Mouse (Mus musculus) neural tube, embryonic 11.5 days (tissue): ENCODE measurements at regions not wholly inside any gene's neighbourhood (a gene's known extent, or its start where the extent isn't known, plus 50 kb on each side); places are given as distances from the start of the nearest gene placed in this dataset.

Source experiments
- ATAC-seq: fragments of 200-750 bp; cut with Nextera tagmentation; 2 replicates; pipeline ENCODE4 v1.8.0; 2017; ENCODE audit warnings: moderate number of reproducible peaks, mild to moderate bottlenecking, moderate TSS enrichment, moderate library complexity; ENCODE audit not compliant: insufficient read depth, low FRiP score, low TSS enrichment
- DNase-seq: peaks from one replicate; pipeline ENCODE4 v3.0.0-alpha.2; 2015; ENCODE audit warnings: low spot score
- H3K27ac ChIP-seq: fragments of 300-500 bp; sonication (generic); 2 replicates; pipeline ENCODE4 v1.5.1; 2014; ENCODE audit warnings: low read depth, mild to moderate bottlenecking, low read length
- H3K27me3 ChIP-seq: fragments of 300-500 bp; sonication (generic); 2 replicates; pipeline ENCODE4 v1.6.1; 2014; ENCODE audit warnings: mild to moderate bottlenecking, low read length, mixed read lengths; ENCODE audit not compliant: control insufficient read depth, insufficient read depth
- H3K36me3 ChIP-seq: fragments of 300-500 bp; sonication (generic); 2 replicates; pipeline ENCODE4 v1.6.1; 2014; ENCODE audit warnings: mild to moderate bottlenecking, low read length, moderate library complexity, mixed read lengths; ENCODE audit not compliant: control insufficient read depth, insufficient read depth
- H3K4me1 ChIP-seq: fragments of 300-500 bp; sonication (generic); 2 replicates; pipeline ENCODE4 v1.6.1; 2014; ENCODE audit warnings: low read length, mixed read lengths; ENCODE audit not compliant: control insufficient read depth, insufficient read depth
- H3K4me2 ChIP-seq: fragments of 300-500 bp; sonication (generic); 2 replicates; pipeline ENCODE4 v1.6.1; 2014; ENCODE audit warnings: low read depth, mild to moderate bottlenecking, moderate library complexity
- H3K4me3 ChIP-seq: fragments of 300-500 bp; sonication (generic); 2 replicates; pipeline ENCODE4 v1.5.1; 2014; ENCODE audit warnings: low read depth, low read length
- H3K9ac ChIP-seq: fragments of 300-500 bp; sonication (generic); 2 replicates; pipeline ENCODE4 v1.6.1; 2014; ENCODE audit warnings: mild to moderate bottlenecking, low read length
- H3K9me3 ChIP-seq: fragments of 300-500 bp; sonication (generic); 2 replicates; pipeline ENCODE4 v1.6.1; 2016; ENCODE audit warnings: low read length; ENCODE audit not compliant: control insufficient read depth
- WGBS: fragments of 180-500 bp; shearing (Covaris S2); extraction: QIAGEN DNeasy Blood & Tissue Kit; methylation state at CpG from one replicate; pipeline ENCODE4 v1.1.7; 2014; 5-methylcytosine and 5-hydroxymethylcytosine counted together

GRCm38 (mm10) chr4:105945921-105946320 lies 156.3 kb downstream of the Gm12728 start:
- Histone ChIP-seq H3K4me2 (no peak overlapping the region), H3K27me3 (no peaks in the 10 kb centered on the region)
- WGBS, result 66% methylated on average over 1 of the region's 1 CpGs

DNA sequence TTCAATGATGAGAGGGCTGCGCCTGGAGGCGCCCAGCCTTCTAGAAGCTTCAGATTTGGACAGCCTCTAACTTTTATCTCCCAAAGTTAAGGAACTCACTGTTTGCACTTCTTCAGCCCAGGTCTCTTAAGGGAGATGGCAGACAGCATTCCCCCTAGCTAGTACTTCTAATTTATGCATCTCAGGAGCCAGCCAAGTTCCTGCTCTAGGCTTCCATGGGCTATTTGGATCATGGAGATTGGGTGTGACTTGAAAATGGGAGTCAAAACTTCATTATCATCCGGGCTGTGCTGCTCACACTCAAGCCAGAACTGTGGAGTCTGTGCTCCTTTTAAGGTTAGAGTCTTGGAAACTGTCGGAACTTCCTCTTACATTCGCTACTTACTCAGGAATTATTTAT lies 158.7 kb downstream of the Gm12728 start:
- Histone ChIP-seq H3K27ac (no peak overlapping the region), H3K27me3 (no peaks in the 10 kb centered on the region), H3K36me3 (no peaks in the 10 kb centered on the region), H3K9ac (no peak overlapping the region), H3K4me3 (no peak overlapping the region), H3K9me3 (no peaks in the 10 kb centered on the region), H3K4me1 (no peaks in the 10 kb centered on the region), H3K4me2 (no peak overlapping the region)
- ATAC-seq (no peak), DNase-seq (no peak)
- WGBS, result 89% methylated on average over 5 of the region's 5 CpGs

More at GRCm38 (mm10) chr4:105945921-105946320, 156.3 kb downstream of the Gm12728 start:
- no peaks in the 10 kb centered on the region for H3K4me1 ChIP-seq
- ATAC-seq (no peak), DNase-seq (no peak)
- H3K9ac ChIP-seq, result no peak overlapping the region
- no peak overlapping the region for H3K27ac ChIP-seq
- H3K36me3 ChIP-seq, result no peaks in the 10 kb centered on the region
- no peak overlapping the region for H3K4me3 ChIP-seq
- no peaks in the 10 kb centered on the region for H3K9me3 ChIP-seq

DNA sequence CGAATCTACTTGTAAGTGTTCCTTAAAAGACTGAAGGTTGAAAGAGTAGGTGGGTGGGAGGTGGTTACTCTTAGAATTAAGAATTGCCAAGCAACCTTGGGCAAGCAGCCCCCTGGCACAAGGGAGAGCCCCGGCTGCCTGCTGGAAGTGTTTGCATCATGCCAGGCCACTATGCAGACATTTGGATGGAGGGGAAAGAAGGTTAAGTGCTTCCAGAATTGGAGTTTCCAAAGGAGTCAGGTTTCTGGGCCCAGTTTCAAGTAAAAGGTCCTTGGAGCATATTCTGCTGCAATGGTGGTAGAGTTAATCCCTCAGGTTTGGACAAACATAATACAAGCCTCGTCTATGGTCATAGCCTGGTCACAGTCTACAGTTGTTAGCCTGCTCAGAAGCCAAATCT lies 162.7 kb downstream of the Gm12728 start:
- Histone ChIP-seq H3K27me3 (no peaks in the 10 kb centered on the region), H3K27ac (no peak overlapping the region), H3K9ac (no peak overlapping the region), H3K9me3 (no peaks in the 10 kb centered on the region), H3K4me3 (no peak overlapping the region), H3K4me1 (no peaks in the 10 kb centered on the region), H3K36me3 (no peaks in the 10 kb centered on the region), H3K4me2 (no peak overlapping the region)
- 82% methylated on average over 3 of the region's 3 CpGs for WGBS
- no peak for DNase-seq
- no peak for ATAC-seq

DNA sequence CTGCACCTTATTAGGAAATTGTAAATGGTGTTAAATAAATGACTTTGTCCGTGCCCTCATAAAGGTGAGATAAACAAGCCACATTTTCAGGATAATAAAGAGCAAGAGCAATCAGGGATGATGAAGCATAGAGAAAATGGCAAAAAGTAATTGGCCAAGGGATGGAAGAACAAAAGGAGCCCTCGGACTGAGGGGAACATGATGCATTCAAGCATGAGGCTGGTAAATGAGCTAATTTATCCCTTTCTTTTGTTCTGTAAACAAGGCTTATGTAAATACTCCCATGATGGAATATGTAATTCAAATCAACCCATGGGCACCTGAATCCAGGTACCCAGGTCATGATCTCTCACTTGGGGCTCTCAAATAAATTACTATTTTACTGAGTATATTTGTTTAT lies 166.8 kb downstream of the Gm12728 start:
- 71% methylated on average over 2 of the region's 2 CpGs for WGBS

GRCm38 (mm10) chr4:105958331-105958730 lies 168.7 kb downstream of the Gm12728 start:
- Histone ChIP-seq H3K4me3 (no peak overlapping the region), H3K27me3 (no peaks in the 10 kb centered on the region), H3K27ac (no peak overlapping the region), H3K4me2 (no peak overlapping the region), H3K4me1 (no peaks in the 10 kb centered on the region), H3K36me3 (no peaks in the 10 kb centered on the region), H3K9ac (no peak overlapping the region), H3K9me3 (no peaks in the 10 kb centered on the region)
- no peak for DNase-seq
- no peak for ATAC-seq
- 69% methylated on average over 5 of the region's 5 CpGs for WGBS

More for the DNA sequence above, 166.8 kb downstream of the Gm12728 start:
- H3K9ac ChIP-seq, result no peak overlapping the region
- no peak overlapping the region for H3K27ac ChIP-seq
- ATAC-seq (no peak), DNase-seq (no peak)
- no peaks in the 10 kb centered on the region for H3K27me3 ChIP-seq
- H3K36me3 ChIP-seq, result no peaks in the 10 kb centered on the region
- H3K4me3 ChIP-seq, result no peak overlapping the region
- no peaks in the 10 kb centered on the region for H3K9me3 ChIP-seq
- no peak overlapping the region for H3K4me2 ChIP-seq
- no peaks in the 10 kb centered on the region for H3K4me1 ChIP-seq

DNA sequence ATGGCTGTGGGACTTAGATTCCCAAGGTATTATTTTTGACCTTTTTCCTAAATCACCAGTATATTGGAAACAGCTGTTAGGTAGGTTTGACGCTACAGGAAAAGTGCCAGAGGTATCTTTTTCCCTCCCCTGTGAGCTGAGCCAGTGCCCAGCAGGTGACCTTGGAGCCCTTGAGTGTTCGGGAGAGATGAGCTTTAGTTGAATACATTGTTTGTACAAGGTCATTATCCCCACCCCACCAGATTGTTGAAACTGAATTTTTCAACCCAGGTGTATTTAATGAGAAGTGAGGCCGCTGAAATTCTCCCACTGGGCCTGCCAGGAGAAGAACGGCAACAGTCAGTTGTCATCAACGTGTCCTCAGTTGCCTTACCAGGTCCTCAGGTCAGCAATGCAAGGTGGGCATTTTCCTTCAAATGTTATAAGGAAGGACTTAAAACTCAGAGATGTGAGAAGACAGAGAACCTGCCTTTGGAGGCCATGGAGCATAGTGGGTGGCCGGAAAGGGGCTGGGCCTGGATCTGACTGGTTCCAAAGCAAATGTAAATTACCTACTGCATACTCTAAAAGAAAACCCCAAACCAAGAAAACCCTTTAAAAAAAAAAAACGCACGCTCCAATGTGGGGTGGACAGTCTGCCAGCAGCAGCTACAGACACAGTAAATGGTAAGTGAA lies 172.2 kb downstream of the Gm12728 start:
- Histone ChIP-seq H3K4me2 (no peak overlapping the region), H3K36me3 (no peaks in the 10 kb centered on the region), H3K27me3 (no peaks in the 10 kb centered on the region), H3K4me3 (no peak overlapping the region), H3K9ac (no peak overlapping the region), H3K27ac (no peak overlapping the region), H3K4me1 (no peaks in the 10 kb centered on the region), H3K9me3 (no peaks in the 10 kb centered on the region)
- no peak for ATAC-seq
- DNase-seq, result no peak
- 61% methylated on average over 8 of the region's 8 CpGs for WGBS

DNA sequence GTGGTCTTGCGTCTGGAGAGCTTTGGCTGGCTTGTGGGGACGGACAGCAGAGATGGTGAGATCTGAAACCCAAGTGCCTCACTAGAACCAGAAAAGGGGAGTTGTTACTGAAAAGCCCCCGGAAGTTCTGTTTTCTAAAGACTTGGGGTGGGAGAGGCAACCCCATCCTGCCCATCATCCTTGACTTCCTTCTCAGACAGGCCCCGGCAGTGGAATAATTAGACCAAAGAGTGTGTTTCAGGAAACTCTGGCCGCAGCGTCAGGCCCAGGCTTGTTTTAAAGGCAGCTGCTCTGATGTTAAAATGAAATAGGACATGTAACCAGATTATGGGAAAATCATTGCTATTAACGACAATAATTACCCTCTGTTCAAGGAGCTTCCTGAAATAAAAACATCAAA lies 172.9 kb downstream of the Gm12728 start:
- Histone ChIP-seq H3K9ac (no peak overlapping the region), H3K9me3 (no peaks in the 10 kb centered on the region), H3K27ac (no peak overlapping the region), H3K27me3 (no peaks in the 10 kb centered on the region), H3K36me3 (no peaks in the 10 kb centered on the region), H3K4me3 (no peak overlapping the region), H3K4me1 (no peaks in the 10 kb centered on the region), H3K4me2 (no peak overlapping the region)
- ATAC-seq, result no peak
- 55% methylated on average over 7 of the region's 7 CpGs for WGBS
- no peak for DNase-seq

GRCm38 (mm10) chr4:105968324-105968723 lies 178.7 kb downstream of the Gm12728 start:
- no peak overlapping the region for H3K4me3 ChIP-seq
- no peak for ATAC-seq
- WGBS, result 55% methylated on average over 4 of the region's 4 CpGs

GRCm38 (mm10) chr4:105969628-105970027 lies 180.0 kb downstream of the Gm12728 start:
- H3K27ac ChIP-seq, result no peak overlapping the region
- no peaks in the 10 kb centered on the region for H3K9me3 ChIP-seq
- peaks cover 3% of the 10 kb centered on the region; the same call in 1 of the 2 replicates for H3K4me1 ChIP-seq
- 15% methylated on average over 2 of the region's 2 CpGs for WGBS
- H3K27me3 ChIP-seq, result no peaks in the 10 kb centered on the region
- H3K36me3 ChIP-seq, result no peaks in the 10 kb centered on the region
- no peak for ATAC-seq
- H3K4me2 ChIP-seq, result no peak overlapping the region
- DNase-seq, result peak; percentile 29
- no peak overlapping the region for H3K4me3 ChIP-seq
- H3K9ac ChIP-seq, result no peak overlapping the region

More at GRCm38 (mm10) chr4:105968324-105968723, 178.7 kb downstream of the Gm12728 start:
- Histone ChIP-seq H3K4me2 (no peak overlapping the region), H3K27ac (no peak overlapping the region), H3K9me3 (no peaks in the 10 kb centered on the region), H3K4me1 (peaks cover 3% of the 10 kb centered on the region; the same call in 1 of the 2 replicates), H3K27me3 (no peaks in the 10 kb centered on the region), H3K9ac (no peak overlapping the region), H3K36me3 (no peaks in the 10 kb centered on the region)
- DNase-seq, result no peak
